Mouse (Mus musculus): Measurements from ENCODE around the gene Gucy2d. TPM values are rescaled to one million over a fixed set of nuclear protein-coding genes. Genes with fewer than 3 reads are reported as not detected.
A peak's percentile ranks its signal among the peaks of the same experiment; 100 is the strongest.

Gene Gucy2d
- polyA plus RNA-seq, 1 experiment from 2014 or later: not detected

DNA sequence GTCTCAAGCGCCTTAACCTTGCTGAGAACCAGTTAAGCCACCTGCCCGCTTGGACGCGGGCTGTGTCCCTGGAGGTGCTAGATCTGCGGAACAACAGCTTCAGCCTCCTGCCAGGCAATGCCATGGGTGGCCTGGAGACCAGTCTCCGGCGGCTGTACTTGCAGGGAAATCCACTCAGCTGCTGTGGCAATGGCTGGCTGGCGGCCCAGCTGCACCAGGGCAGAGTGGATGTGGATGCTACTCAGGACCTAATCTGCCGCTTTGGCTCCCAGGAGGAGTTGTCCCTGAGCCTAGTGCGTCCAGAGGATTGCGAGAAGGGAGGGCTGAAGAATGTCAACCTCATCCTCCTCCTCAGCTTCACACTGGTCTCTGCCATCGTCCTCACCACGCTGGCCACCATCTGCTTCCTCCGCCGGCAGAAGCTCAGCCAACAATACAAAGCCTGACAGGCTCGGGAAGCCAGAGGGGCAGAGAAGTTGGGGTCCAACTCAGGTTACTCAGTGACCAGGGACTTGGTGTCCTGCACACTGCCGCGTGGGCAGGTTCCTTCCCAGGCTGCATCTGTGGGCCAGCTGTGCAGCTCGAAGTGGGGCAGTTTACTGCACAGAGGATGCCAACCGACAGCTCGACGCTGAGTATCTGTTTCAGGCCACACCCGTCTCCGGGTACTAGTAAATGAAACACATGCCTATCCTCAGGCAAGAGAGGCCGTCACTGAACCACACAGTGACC, 59.5 kb downstream of the Gucy2d start:
- Histone ChIP-seq H3K9ac (no peak overlapping the region), H3K9me3 (no peaks in the 10 kb centered on the region), H3K27ac (peak overlapping the region; percentile 68), H3K4me3 (no peak overlapping the region), H3K4me1 (peaks cover 49% of the 10 kb centered on the region), H3K27me3 (no peaks in the 10 kb centered on the region), H3K36me3 (0 out of 2 replicates have a peak, but pooled peaks cover 3% of the 10 kb centered on the region), H3K4me2 (no peak overlapping the region)
- WGBS: 56% methylated on average over 25 of the region's 25 CpGs
- no peak for ATAC-seq (ENCODE audit: insufficient number of reproducible peaks, insufficient read depth, low FRiP score, low TSS enrichment, low read depth)

DNA sequence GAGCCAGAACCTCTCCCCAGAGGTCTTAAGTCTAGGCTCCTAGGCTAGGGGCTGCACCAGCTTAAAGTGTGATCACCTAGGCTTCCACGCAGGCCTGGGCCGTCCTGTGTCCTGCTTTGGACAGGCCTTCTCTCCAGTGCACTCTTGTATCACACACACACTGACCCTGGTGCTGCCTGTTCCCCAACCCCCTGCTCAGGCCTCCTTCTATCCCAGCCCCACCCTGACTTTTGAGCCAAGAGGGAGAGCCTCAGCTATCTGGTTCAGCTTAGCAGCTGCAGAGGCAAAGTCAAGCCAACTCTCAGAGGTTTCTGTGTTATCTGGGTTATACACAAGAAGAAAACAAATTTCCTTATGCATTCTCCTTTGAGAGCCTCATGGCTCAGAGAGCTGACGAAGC, 60.3 kb downstream of the Gucy2d start:
- no peak for ATAC-seq (ENCODE audit: insufficient number of reproducible peaks, insufficient read depth, low FRiP score, low TSS enrichment, low read depth)
- Histone ChIP-seq H3K4me1 (peaks cover 56% of the 10 kb centered on the region), H3K9ac (no peak overlapping the region), H3K27me3 (no peaks in the 10 kb centered on the region), H3K27ac (peak overlapping the region; percentile 68), H3K9me3 (no peaks in the 10 kb centered on the region), H3K36me3 (0 out of 2 replicates have a peak, but pooled peaks cover 3% of the 10 kb centered on the region), H3K4me3 (no peak overlapping the region), H3K4me2 (no peak overlapping the region)
- WGBS: 70% methylated on average over 3 of the region's 3 CpGs

- 95% methylated on average over 7 of the region's 7 CpGs for WGBS
- peaks cover 57% of the 10 kb centered on the region for H3K4me1 ChIP-seq
- H3K27ac ChIP-seq: peak overlapping the region; percentile 68
Observed at GRCm38 (mm10) chr7:98501078-98501477, 60.9 kb downstream of the Gucy2d start.

GRCm38 (mm10) chr7:98502921-98503320, 62.7 kb downstream of the Gucy2d start:
- no peak for ATAC-seq (ENCODE audit: insufficient number of reproducible peaks, insufficient read depth, low FRiP score, low TSS enrichment, low read depth)
- no peak overlapping the region for H3K9ac ChIP-seq
- WGBS: 44% methylated on average over 5 of the region's 5 CpGs
- H3K4me2 ChIP-seq: no peak overlapping the region
- H3K4me3 ChIP-seq: no peak overlapping the region
- H3K27ac ChIP-seq: no peak overlapping the region
- H3K4me1 ChIP-seq: peaks cover 46% of the 10 kb centered on the region
- H3K27me3 ChIP-seq: no peaks in the 10 kb centered on the region
- H3K36me3 ChIP-seq: 0 out of 2 replicates have a peak, but pooled peaks cover 3% of the 10 kb centered on the region
- no peaks in the 10 kb centered on the region for H3K9me3 ChIP-seq

More at GRCm38 (mm10) chr7:98501078-98501477, 60.9 kb downstream of the Gucy2d start:
- 0 out of 2 replicates have a peak, but pooled peaks cover 3% of the 10 kb centered on the region for H3K36me3 ChIP-seq
- no peak overlapping the region for H3K4me2 ChIP-seq
- no peak overlapping the region for H3K9ac ChIP-seq
- H3K9me3 ChIP-seq: no peaks in the 10 kb centered on the region
- no peaks in the 10 kb centered on the region for H3K27me3 ChIP-seq
- H3K4me3 ChIP-seq: no peak overlapping the region
- ATAC-seq (ENCODE audit: insufficient number of reproducible peaks, insufficient read depth, low FRiP score, low TSS enrichment, low read depth): no peak

- H3K4me2 ChIP-seq: no peak overlapping the region
- no peaks in the 10 kb centered on the region for H3K27me3 ChIP-seq
- no peak overlapping the region for H3K4me3 ChIP-seq
- WGBS: 58% methylated on average over 6 of the region's 6 CpGs
- H3K9me3 ChIP-seq: no peaks in the 10 kb centered on the region
- no peak overlapping the region for H3K9ac ChIP-seq
- ATAC-seq (ENCODE audit: insufficient number of reproducible peaks, insufficient read depth, low FRiP score, low TSS enrichment, low read depth): 0 out of 2 replicates have a peak, but pooled peaks have one; percentile 12
- 0 out of 2 replicates have a peak overlapping the region, but pooled peaks have one; percentile 17 for H3K27ac ChIP-seq
- peaks cover 44% of the 10 kb centered on the region for H3K4me1 ChIP-seq
- H3K36me3 ChIP-seq: no peaks in the 10 kb centered on the region
Observed at GRCm38 (mm10) chr7:98503951-98504647, 63.9 kb downstream of the Gucy2d start.

- H3K4me3 ChIP-seq: no peak overlapping the region
- no peak overlapping the region for H3K4me2 ChIP-seq
- H3K9me3 ChIP-seq: no peaks in the 10 kb centered on the region
- 31% methylated on average over 5 of the region's 5 CpGs for WGBS
- peaks cover 37% of the 10 kb centered on the region for H3K4me1 ChIP-seq
- H3K36me3 ChIP-seq: no peaks in the 10 kb centered on the region
- no peak overlapping the region for H3K9ac ChIP-seq
- peak overlapping the region; percentile 58 for H3K27ac ChIP-seq
- ATAC-seq (ENCODE audit: insufficient number of reproducible peaks, insufficient read depth, low FRiP score, low TSS enrichment, low read depth): no peak
- H3K27me3 ChIP-seq: no peaks in the 10 kb centered on the region
Observed at GRCm38 (mm10) chr7:98504726-98505314, 64.6 kb downstream of the Gucy2d start.

DNA sequence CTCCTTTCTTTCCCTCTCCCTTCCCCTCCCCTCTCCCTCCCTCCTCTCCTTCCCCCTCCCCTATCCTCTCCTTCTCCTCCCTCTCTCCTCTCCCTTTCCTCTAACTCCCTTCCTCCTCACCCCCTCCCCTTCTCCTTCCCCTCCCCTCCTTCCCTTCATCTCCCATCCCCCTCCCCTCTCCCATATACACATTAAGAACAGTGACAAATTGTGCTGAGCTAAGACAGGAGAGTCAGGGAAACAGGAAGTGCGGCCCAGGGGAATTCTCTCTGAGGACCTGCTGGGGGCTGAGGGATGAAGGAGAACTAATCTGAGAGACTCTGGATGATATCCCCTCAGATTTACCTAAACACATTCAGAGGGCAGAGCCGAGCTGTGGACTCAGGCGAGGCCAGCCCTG, 65.4 kb downstream of the Gucy2d start:
- no peaks in the 10 kb centered on the region for H3K27me3 ChIP-seq
- WGBS: 22% methylated on average over 3 of the region's 3 CpGs
- H3K4me2 ChIP-seq: no peak overlapping the region
- H3K36me3 ChIP-seq: no peaks in the 10 kb centered on the region
- no peaks in the 10 kb centered on the region for H3K9me3 ChIP-seq
- no peak overlapping the region for H3K27ac ChIP-seq
- ATAC-seq (ENCODE audit: insufficient number of reproducible peaks, insufficient read depth, low FRiP score, low TSS enrichment, low read depth): no peak
- no peak overlapping the region for H3K9ac ChIP-seq
- H3K4me1 ChIP-seq: peaks cover 29% of the 10 kb centered on the region
- H3K4me3 ChIP-seq: no peak overlapping the region

DNA sequence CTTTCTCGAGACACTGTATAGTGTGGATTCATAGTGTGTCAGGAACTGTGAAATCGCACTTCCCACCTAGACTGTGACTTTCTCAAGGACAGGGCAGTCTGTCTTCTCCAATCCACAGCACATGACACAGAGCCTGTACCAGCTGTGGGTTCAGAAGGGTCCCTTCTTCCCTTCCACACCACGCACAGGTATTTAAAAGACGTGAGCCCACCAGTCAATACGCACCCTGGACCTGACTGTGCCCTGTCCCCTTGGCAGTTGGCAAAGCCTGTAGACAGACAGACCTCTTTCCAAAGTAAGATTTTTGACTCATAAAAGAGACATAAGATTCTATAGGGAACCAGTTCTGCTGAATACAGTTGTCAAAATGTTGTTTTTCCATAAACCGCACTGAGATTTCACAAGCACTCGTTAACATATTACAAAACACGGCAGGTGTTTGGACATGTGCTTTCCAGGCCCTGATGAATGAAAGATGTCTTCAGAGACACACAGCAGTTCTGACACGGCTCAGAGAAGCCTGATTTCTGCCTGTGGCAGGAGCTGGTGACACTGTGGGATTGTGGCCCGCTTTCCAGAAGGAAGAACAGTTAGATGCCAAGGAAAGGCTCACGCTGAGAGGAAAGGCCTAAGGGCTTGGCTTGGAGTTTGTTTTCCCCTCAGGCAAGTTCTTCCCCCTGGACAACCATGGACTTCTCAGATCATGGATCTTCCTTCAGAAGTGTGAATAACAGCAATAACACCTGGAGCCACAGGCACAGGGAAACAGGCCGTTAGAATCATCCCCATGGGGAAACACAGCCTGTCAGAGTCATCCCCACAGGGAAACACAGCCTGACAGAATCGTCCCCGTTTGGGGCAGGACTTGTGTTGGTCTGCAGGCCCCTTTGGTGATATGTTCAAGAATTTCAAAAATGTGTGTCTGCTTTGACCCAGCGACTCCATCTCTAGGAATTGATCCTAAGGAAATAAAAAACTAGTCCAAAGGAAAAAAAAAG, 71.0 kb downstream of the Gucy2d start:
- H3K9me3 ChIP-seq: no peaks in the 10 kb centered on the region
- no peak for ATAC-seq (ENCODE audit: insufficient number of reproducible peaks, insufficient read depth, low FRiP score, low TSS enrichment, low read depth)
- H3K9ac ChIP-seq: no peak overlapping the region
- H3K27ac ChIP-seq: no peak overlapping the region
- no peaks in the 10 kb centered on the region for H3K36me3 ChIP-seq
- WGBS: 61% methylated on average over 15 of the region's 15 CpGs
- no peaks in the 10 kb centered on the region for H3K27me3 ChIP-seq
- H3K4me3 ChIP-seq: no peak overlapping the region
- peaks cover 5% of the 10 kb centered on the region; the same call in 1 of the 2 replicates for H3K4me1 ChIP-seq
- no peak overlapping the region for H3K4me2 ChIP-seq

GRCm38 (mm10) chr7:98513251-98513650, 73.0 kb downstream of the Gucy2d start:
- ATAC-seq (ENCODE audit: insufficient number of reproducible peaks, insufficient read depth, low FRiP score, low TSS enrichment, low read depth): no peak
- no peaks in the 10 kb centered on the region for H3K36me3 ChIP-seq
- no peak overlapping the region for H3K27ac ChIP-seq
- no peak overlapping the region for H3K4me2 ChIP-seq
- no peak overlapping the region for H3K9ac ChIP-seq
- H3K27me3 ChIP-seq: no peaks in the 10 kb centered on the region
- no peak overlapping the region for H3K4me3 ChIP-seq
- H3K4me1 ChIP-seq: peaks cover 5% of the 10 kb centered on the region; the same call in 1 of the 2 replicates
- H3K9me3 ChIP-seq: no peaks in the 10 kb centered on the region
- 72% methylated on average over 3 of the region's 3 CpGs for WGBS

- no peaks in the 10 kb centered on the region for H3K36me3 ChIP-seq
- no peak overlapping the region for H3K9ac ChIP-seq
- ATAC-seq (ENCODE audit: insufficient number of reproducible peaks, insufficient read depth, low FRiP score, low TSS enrichment, low read depth): no peak
- H3K9me3 ChIP-seq: no peaks in the 10 kb centered on the region
- H3K27me3 ChIP-seq: no peaks in the 10 kb centered on the region
- H3K4me3 ChIP-seq: no peak overlapping the region
- no peak overlapping the region for H3K4me2 ChIP-seq
- WGBS: 76% methylated on average over 5 of the region's 5 CpGs
- peak overlapping the region; percentile 81; the same call in 1 of the 2 replicates for H3K27ac ChIP-seq
- peaks cover 32% of the 10 kb centered on the region for H3K4me1 ChIP-seq
Observed at GRCm38 (mm10) chr7:98522576-98522975, 82.4 kb downstream of the Gucy2d start.

Measured in embryonic facial prominence, embryonic 13.5 days (tissue).